Mouse (Mus musculus): ENCODE data around the gene Sh3pxd2b. TPM values are rescaled to one million over a fixed set of nuclear protein-coding genes. Genes with fewer than 3 reads are reported as not detected.

Sh3pxd2b gene
- total RNA-seq, 2 experiments from 2014 or later, result 4.4 to 7.1 TPM

- no peak for DNase-seq
These were observed 6.8 kb upstream of the Sh3pxd2b start for GRCm38 (mm10) chr11:32340476-32341473.

- no peak for DNase-seq
These were observed 4.8 kb upstream of the Sh3pxd2b start for GRCm38 (mm10) chr11:32342770-32343191.

- DNase-seq, result no peak
These were observed 4.3 kb upstream of the Sh3pxd2b start for GRCm38 (mm10) chr11:32343350-32343749.

- no peak for DNase-seq
These were observed 1.9 kb upstream of the Sh3pxd2b start for GRCm38 (mm10) chr11:32345504-32346297.

- DNase-seq, result no peak
These were observed 385 bp upstream of the Sh3pxd2b start for GRCm38 (mm10) chr11:32347264-32347606.

- no peak for DNase-seq
These were observed 1.0 kb downstream of the Sh3pxd2b start for GRCm38 (mm10) chr11:32348433-32349283.

- peak; percentile 34 for DNase-seq
These were observed 1.8 kb downstream of the Sh3pxd2b start for GRCm38 (mm10) chr11:32349284-32349953.

- peak; percentile 22 for DNase-seq
These were observed 5.3 kb downstream of the Sh3pxd2b start for GRCm38 (mm10) chr11:32352946-32353345.

GRCm38 (mm10) chr11:32355377-32355776, 7.8 kb downstream of the Sh3pxd2b start:
- DNase-seq, result peak; percentile 45

GRCm38 (mm10) chr11:32357686-32358085, 10.1 kb downstream of the Sh3pxd2b start:
- peak; percentile 91 for DNase-seq

- no peak for DNase-seq
These were observed 10.8 kb downstream of the Sh3pxd2b start for GRCm38 (mm10) chr11:32358399-32358798.

GRCm38 (mm10) chr11:32359566-32359965, 11.9 kb downstream of the Sh3pxd2b start:
- no peak for DNase-seq

- peak; percentile 35 for DNase-seq
These were observed 14.2 kb downstream of the Sh3pxd2b start for GRCm38 (mm10) chr11:32361774-32362173.

- DNase-seq, result no peak
These were observed 15.6 kb downstream of the Sh3pxd2b start for GRCm38 (mm10) chr11:32363188-32363587.

GRCm38 (mm10) chr11:32363610-32364220, 16.1 kb downstream of the Sh3pxd2b start:
- DNase-seq, result no peak

GRCm38 (mm10) chr11:32364375-32364774, 16.8 kb downstream of the Sh3pxd2b start:
- peak; percentile 64 for DNase-seq

GRCm38 (mm10) chr11:32365498-32365897, 17.9 kb downstream of the Sh3pxd2b start:
- no peak for DNase-seq

- peak; percentile 51 for DNase-seq
These were observed 19.4 kb downstream of the Sh3pxd2b start for GRCm38 (mm10) chr11:32367056-32367455.

GRCm38 (mm10) chr11:32368986-32369385, 21.4 kb downstream of the Sh3pxd2b start:
- DNase-seq, result no peak

GRCm38 (mm10) chr11:32370881-32371280, 23.3 kb downstream of the Sh3pxd2b start:
- no peak for DNase-seq
